Mouse (Mus musculus) forebrain, embryonic 12.5 days (tissue): ENCODE measurements at regions not wholly inside any gene's neighbourhood (a gene's known extent, or its start where the extent isn't known, plus 50 kb on each side); places are given as distances from the start of the nearest gene placed in this dataset.

Source experiments
- ATAC-seq: fragments of 200-750 bp; cut with Nextera tagmentation; 2 replicates; pipeline ENCODE4 v1.8.0; 2017; ENCODE audit warnings: moderate TSS enrichment; ENCODE audit not compliant: low FRiP score
- H3K27ac ChIP-seq: fragments of 300-500 bp; sonication (generic); 2 replicates; pipeline ENCODE4 v1.5.1; 2016; ENCODE audit warnings: mild to moderate bottlenecking
- H3K27me3 ChIP-seq: fragments of 300-500 bp; sonication (generic); 2 replicates; pipeline ENCODE4 v1.6.1; 2016; ENCODE audit warnings: mild to moderate bottlenecking
- H3K36me3 ChIP-seq: fragments of 300-500 bp; sonication (generic); replicated peaks from 2 replicates; pipeline ENCODE4 v1.6.1; 2016; ENCODE audit warnings: mild to moderate bottlenecking
- H3K4me1 ChIP-seq: fragments of 300-500 bp; sonication (generic); 2 replicates; pipeline ENCODE4 v1.6.1; 2016
- H3K4me2 ChIP-seq: fragments of 300-500 bp; sonication (generic); 2 replicates; pipeline ENCODE4 v1.6.1; 2016; ENCODE audit warnings: mild to moderate bottlenecking, moderate library complexity
- H3K4me3 ChIP-seq: fragments of 300-500 bp; sonication (generic); replicated peaks from 2 replicates; pipeline ENCODE4 v1.5.1; 2016; ENCODE audit warnings: mild to moderate bottlenecking
- H3K9ac ChIP-seq: fragments of 300-500 bp; sonication (generic); 2 replicates; pipeline ENCODE4 v1.6.1; 2016; ENCODE audit warnings: mild to moderate bottlenecking
- H3K9me3 ChIP-seq: fragments of 300-500 bp; sonication (generic); 2 replicates; pipeline ENCODE4 v1.6.1; 2016
- WGBS: fragments of 180-500 bp; shearing (Covaris S2); methylation state at CpG from one replicate; pipeline ENCODE4 v1.1.7; 2016; 5-methylcytosine and 5-hydroxymethylcytosine counted together

DNA sequence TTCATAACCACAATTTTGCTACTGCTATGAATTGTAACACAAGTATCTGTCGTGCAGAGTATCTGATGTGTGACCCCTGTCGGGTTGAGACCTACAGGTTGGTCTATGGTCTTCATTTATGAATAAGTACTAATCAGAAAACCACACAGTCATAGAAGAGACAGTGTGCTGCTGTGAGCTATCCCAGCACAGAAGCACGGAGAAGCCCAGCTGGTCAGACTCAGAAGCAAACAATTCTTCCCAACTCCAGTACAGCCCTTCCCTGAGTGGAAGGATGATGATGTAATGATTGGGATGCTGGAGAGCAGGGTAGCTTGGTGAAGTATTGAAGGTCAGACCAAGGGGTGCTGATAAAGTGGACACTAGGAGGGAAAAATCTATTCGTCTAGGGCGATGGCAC, 129.5 kb downstream of the Gm10260 start:
- H3K36me3 ChIP-seq = no peaks in the 10 kb centered on the region
- no peaks in the 10 kb centered on the region for H3K4me1 ChIP-seq
- no peaks in the 10 kb centered on the region for H3K27me3 ChIP-seq
- H3K27ac ChIP-seq = no peak overlapping the region
- H3K9ac ChIP-seq = no peak overlapping the region
- H3K4me3 ChIP-seq = no peak overlapping the region
- no peaks in the 10 kb centered on the region for H3K9me3 ChIP-seq
- ATAC-seq = no peak
- 88% methylated on average over 5 of the region's 5 CpGs for WGBS
- no peak overlapping the region for H3K4me2 ChIP-seq

DNA sequence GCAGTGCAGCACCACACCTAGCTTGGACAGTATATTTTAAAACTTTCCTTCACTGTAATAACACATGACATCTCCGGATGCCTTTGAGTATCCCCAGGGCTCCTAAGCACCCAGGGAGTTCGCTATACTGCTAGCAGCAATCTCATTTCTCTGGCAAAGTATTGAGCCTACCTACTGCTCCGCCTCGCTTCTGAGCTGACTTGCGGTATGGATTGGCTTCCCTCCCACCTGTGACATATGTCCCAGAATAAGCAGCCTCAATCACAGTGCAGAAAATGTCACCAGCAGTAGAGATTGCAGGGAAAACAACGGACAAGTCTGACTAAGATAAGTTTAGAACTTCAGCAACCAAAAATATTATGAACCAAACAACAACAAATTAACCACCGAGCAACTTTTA, 131.8 kb downstream of the Gm10260 start:
- Histone ChIP-seq H3K9ac (no peak overlapping the region), H3K4me2 (no peak overlapping the region), H3K4me1 (no peaks in the 10 kb centered on the region), H3K36me3 (no peaks in the 10 kb centered on the region), H3K4me3 (no peak overlapping the region), H3K27ac (no peak overlapping the region), H3K27me3 (no peaks in the 10 kb centered on the region), H3K9me3 (no peaks in the 10 kb centered on the region)
- no peak for ATAC-seq
- 96% methylated on average over 7 of the region's 7 CpGs for WGBS

DNA sequence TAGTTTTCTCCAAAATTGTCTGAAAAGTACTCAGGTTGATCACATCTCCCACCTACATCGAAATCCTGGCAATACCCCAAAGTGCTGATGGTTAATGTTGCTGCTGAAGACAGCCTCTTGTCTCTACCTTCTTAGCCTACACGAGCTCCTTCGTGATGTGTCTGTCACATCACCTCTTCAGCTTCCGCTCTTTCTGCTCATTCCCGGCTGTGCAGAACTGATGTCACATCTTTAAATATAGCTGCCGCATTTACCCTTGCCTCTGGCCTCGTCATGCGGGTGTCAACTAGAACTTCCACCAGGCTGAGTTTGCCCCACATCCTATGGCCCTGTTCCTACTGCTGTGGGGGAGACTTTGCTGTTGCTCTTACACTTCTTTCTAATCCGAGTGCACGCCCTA, 133.2 kb downstream of the Gm10260 start:
- H3K4me1 ChIP-seq = no peaks in the 10 kb centered on the region
- 94% methylated on average over 10 of the region's 10 CpGs for WGBS
- no peak overlapping the region for H3K9ac ChIP-seq
- ATAC-seq = no peak
- H3K27me3 ChIP-seq = no peaks in the 10 kb centered on the region
- no peak overlapping the region for H3K27ac ChIP-seq
- no peaks in the 10 kb centered on the region for H3K36me3 ChIP-seq
- H3K4me3 ChIP-seq = no peak overlapping the region
- H3K9me3 ChIP-seq = no peaks in the 10 kb centered on the region
- H3K4me2 ChIP-seq = no peak overlapping the region

DNA sequence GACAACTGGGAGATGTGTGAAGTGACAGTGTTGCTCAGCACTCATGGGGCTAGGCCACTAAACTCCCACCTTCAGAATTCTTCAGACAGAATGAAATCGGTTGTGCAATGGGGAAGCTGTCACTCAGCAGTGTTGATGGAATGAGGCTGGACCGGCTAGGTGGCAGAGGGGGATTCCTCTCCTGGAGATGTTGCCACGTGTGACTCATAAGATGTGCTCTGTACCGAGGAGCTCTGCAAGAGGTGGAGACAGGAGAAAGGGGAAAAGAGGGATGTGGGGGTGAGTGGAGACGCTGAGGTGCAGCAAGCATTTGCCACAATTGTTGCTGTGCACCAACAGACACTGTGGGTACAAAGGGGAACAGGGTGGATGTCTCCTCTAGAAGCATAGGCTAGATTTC, 133.6 kb downstream of the Gm10260 start:
- H3K4me2 ChIP-seq = no peak overlapping the region
- no peaks in the 10 kb centered on the region for H3K9me3 ChIP-seq
- no peak overlapping the region for H3K27ac ChIP-seq
- no peak overlapping the region for H3K4me3 ChIP-seq
- H3K36me3 ChIP-seq = no peaks in the 10 kb centered on the region
- no peaks in the 10 kb centered on the region for H3K27me3 ChIP-seq
- no peak for ATAC-seq
- no peaks in the 10 kb centered on the region for H3K4me1 ChIP-seq
- 87% methylated on average over 5 of the region's 5 CpGs for WGBS
- no peak overlapping the region for H3K9ac ChIP-seq

- WGBS = 93% methylated on average over 5 of the region's 5 CpGs
- Histone ChIP-seq H3K36me3 (no peaks in the 10 kb centered on the region), H3K4me1 (no peaks in the 10 kb centered on the region), H3K9me3 (no peaks in the 10 kb centered on the region), H3K4me3 (no peak overlapping the region), H3K4me2 (no peak overlapping the region), H3K27ac (no peak overlapping the region), H3K9ac (no peak overlapping the region), H3K27me3 (no peaks in the 10 kb centered on the region)
- no peak for ATAC-seq
These were observed 134.3 kb downstream of the Gm10260 start for GRCm38 (mm10) chr13:97626116-97626515.

GRCm38 (mm10) chr13:97625391-97625790, 135.0 kb downstream of the Gm10260 start:
- H3K27me3 ChIP-seq = no peaks in the 10 kb centered on the region
- H3K9me3 ChIP-seq = no peaks in the 10 kb centered on the region
- no peak overlapping the region for H3K4me3 ChIP-seq
- H3K36me3 ChIP-seq = no peaks in the 10 kb centered on the region
- 87% methylated on average over 4 of the region's 4 CpGs for WGBS
- no peak overlapping the region for H3K9ac ChIP-seq
- no peaks in the 10 kb centered on the region for H3K4me1 ChIP-seq
- no peak overlapping the region for H3K4me2 ChIP-seq
- H3K27ac ChIP-seq = no peak overlapping the region
- no peak for ATAC-seq

DNA sequence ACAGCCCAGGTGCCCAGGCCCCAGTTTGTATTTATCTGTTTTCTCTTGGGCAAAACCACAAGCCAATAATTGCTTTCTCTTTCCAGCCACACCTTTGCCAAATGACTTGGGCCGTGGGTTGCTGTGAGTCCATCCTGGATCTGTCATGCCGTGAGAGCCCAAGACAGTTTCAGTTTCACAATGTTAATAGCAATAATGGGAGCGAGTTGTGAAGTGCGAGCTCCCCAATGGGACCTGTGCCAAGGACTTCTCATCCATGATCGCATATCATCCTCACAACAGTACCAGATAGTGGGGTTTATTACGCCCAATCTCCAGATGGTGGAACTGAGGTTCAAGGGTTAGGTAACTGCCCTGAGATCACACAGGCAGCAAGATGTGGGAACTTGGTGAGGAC, 142.2 kb downstream of the Gm10260 start:
- H3K27ac ChIP-seq = no peak overlapping the region
- H3K4me3 ChIP-seq = no peak overlapping the region
- no peaks in the 10 kb centered on the region for H3K36me3 ChIP-seq
- H3K9ac ChIP-seq = no peak overlapping the region
- no peak overlapping the region for H3K4me2 ChIP-seq
- no peak for ATAC-seq
- WGBS = 91% methylated on average over 6 of the region's 6 CpGs
- H3K9me3 ChIP-seq = no peaks in the 10 kb centered on the region
- no peaks in the 10 kb centered on the region for H3K27me3 ChIP-seq
- H3K4me1 ChIP-seq = no peaks in the 10 kb centered on the region

DNA sequence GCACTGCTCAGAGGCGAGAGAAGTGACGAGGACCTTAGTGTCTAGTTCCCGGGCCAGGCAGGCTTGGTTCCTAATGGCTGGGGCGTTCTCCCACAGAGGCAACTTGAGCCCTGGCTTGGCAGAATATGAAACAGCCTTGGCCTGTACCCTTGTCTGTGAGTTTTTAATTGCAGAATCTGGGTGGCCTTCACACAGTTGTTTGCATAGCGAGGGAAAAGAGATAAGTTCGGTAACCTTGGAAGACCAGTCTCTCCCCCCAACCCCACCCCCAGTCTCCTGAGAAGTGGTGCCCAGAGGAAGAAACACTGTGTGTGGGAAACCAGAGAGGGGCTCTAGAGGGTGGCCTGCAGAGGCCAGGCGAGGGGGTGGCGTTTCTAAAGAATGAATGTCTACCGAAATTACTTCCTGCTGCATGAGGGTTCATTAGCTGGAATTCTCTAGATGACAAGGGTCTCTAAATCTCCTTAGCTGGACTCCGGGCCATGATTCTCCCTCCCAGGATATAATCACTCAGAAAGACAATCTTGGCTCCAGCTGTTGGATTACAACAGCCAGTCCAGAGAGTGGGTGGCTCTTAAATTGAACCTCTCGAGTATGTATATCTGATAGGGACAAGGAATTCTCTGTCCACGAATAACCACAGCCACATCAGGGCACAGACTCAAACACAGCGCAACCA, 142.8 kb downstream of the Gm10260 start:
- Histone ChIP-seq H3K9me3 (no peaks in the 10 kb centered on the region), H3K4me1 (no peaks in the 10 kb centered on the region), H3K27me3 (no peaks in the 10 kb centered on the region), H3K9ac (no peak overlapping the region), H3K4me2 (no peak overlapping the region), H3K27ac (no peak overlapping the region), H3K4me3 (no peak overlapping the region), H3K36me3 (no peaks in the 10 kb centered on the region)
- no peak for ATAC-seq
- 67% methylated on average over 13 of the region's 13 CpGs for WGBS

DNA sequence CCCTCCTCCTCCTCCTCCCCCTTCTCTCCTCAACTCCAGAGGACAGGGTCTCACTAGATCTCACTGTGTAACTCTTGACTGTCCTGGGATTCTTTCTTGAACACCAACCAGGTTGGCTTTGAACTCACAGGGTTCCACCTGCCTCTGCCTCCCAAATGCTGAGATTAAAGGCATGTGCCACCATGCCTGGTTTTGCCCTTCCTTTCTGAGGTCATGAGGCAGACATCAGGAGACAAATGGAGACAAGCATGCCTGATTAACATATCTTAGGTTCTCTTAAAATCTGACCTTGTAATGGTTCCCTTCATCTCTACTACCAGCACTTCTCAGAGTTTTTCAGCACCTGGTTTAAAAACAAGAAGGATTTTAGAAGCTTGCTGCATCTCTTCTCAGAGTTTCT, 143.5 kb downstream of the Gm10260 start:
- ATAC-seq = no peak
- no peaks in the 10 kb centered on the region for H3K4me1 ChIP-seq
- no peaks in the 10 kb centered on the region for H3K36me3 ChIP-seq
- H3K4me2 ChIP-seq = no peak overlapping the region
- no peak overlapping the region for H3K9ac ChIP-seq
- H3K27ac ChIP-seq = no peak overlapping the region
- H3K4me3 ChIP-seq = no peak overlapping the region
- H3K9me3 ChIP-seq = no peaks in the 10 kb centered on the region
- no peaks in the 10 kb centered on the region for H3K27me3 ChIP-seq

DNA sequence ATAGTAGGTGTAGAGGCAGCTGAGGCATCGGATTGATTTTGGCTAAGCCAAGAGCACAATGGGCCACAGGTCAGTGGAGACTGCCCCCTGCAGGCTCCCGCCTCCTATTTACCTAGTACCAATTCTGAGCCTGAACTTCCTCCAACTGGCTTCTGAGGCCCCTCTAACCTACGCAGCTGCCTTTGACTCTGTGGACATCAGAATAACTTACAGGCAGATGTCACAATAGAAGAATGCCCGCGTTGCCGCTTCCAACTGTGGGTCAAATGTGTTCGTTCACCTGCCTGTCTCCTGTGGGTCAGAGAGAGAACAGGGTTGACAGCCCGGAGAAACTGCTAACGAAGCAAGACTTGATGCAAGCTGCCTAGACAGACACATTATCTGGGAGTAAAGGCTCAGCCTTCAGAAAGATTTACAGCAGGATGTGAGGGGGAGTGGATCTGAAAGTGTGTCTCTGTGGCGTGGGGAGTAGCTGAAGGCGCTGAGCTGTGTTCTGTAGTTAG, 153.2 kb downstream of the Gm10260 start:
- no peaks in the 10 kb centered on the region for H3K36me3 ChIP-seq
- H3K27me3 ChIP-seq = no peaks in the 10 kb centered on the region
- ATAC-seq = no peak
- H3K9ac ChIP-seq = no peak overlapping the region
- H3K9me3 ChIP-seq = no peaks in the 10 kb centered on the region
- H3K4me3 ChIP-seq = no peak overlapping the region
- H3K27ac ChIP-seq = no peak overlapping the region
- H3K4me1 ChIP-seq = peaks cover 20% of the 10 kb centered on the region; the same call in 1 of the 2 replicates
- H3K4me2 ChIP-seq = no peak overlapping the region
- WGBS = 31% methylated on average over 11 of the region's 11 CpGs

DNA sequence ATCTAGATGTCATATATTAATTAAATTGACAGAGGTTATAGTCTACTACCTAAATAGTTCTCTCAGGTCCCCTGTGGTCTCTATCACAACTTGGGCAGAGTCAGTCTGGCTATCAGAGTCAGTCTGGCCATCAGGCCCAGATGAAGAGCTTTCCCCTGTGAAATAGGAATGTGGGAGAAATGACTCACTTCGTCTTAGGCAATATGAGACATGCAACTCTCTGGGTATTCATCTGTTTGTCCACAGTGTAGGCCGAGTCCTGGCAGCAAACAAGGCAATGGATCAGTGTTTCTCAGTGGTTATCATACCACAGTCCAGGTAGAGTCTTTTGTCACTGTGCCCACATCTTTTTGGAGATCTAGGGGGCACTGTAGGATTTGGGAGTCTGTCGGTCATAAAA, 156.0 kb downstream of the Gm10260 start:
- Histone ChIP-seq H3K9ac (no peak overlapping the region), H3K9me3 (no peaks in the 10 kb centered on the region), H3K27ac (no peak overlapping the region), H3K4me3 (no peak overlapping the region), H3K36me3 (no peaks in the 10 kb centered on the region), H3K4me2 (no peak overlapping the region), H3K27me3 (no peaks in the 10 kb centered on the region), H3K4me1 (peaks cover 31% of the 10 kb centered on the region)
- 88% methylated on average over 3 of the region's 3 CpGs for WGBS
- no peak for ATAC-seq

DNA sequence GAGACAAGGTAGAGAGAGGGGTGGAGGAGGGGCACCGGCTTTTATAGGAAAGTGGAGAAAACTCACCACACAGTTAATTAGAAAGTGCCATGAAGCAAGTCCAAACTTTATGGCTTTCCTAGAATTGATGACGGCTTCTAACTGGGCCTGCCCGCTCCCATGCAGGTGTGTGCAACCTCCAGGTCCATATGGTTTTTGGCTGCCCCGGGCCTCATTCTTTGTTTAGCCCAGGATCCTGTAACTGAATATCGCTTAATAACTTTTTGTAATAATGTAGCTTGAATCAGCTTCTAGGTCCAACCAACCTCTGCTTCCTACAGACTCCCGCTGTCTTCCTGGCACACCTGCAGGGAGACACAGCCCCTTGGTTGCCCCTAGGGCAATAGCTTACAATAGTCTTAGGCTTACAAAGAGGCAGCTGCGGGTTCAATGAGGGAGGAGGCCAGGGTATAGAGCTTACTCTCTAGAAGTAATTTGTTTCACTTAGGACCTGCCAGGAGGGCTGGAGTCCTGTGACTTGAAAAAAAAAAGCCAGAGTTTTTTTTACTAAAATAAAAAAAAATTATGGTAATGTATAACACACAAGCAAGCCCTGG, 159.2 kb downstream of the Gm10260 start:
- Histone ChIP-seq H3K36me3 (no peaks in the 10 kb centered on the region), H3K27ac (no peak overlapping the region), H3K27me3 (no peaks in the 10 kb centered on the region), H3K4me3 (no peak overlapping the region), H3K4me2 (no peak overlapping the region), H3K9ac (no peak overlapping the region), H3K4me1 (peaks cover 20% of the 10 kb centered on the region), H3K9me3 (no peaks in the 10 kb centered on the region)
- no peak for ATAC-seq
- 57% methylated on average over 7 of the region's 7 CpGs for WGBS

- H3K9me3 ChIP-seq = no peaks in the 10 kb centered on the region
- no peaks in the 10 kb centered on the region for H3K27me3 ChIP-seq
- no peak overlapping the region for H3K27ac ChIP-seq
- peaks cover 20% of the 10 kb centered on the region for H3K4me1 ChIP-seq
- whole genome bisulfite sequencing = 65% methylated on average over 7 of the region's 7 CpGs
- H3K36me3 ChIP-seq = no peaks in the 10 kb centered on the region
- no peak overlapping the region for H3K9ac ChIP-seq
- ATAC-seq = no peak
- H3K4me3 ChIP-seq = no peak overlapping the region
- H3K4me2 ChIP-seq = no peak overlapping the region
These were observed 160.3 kb downstream of the Gm10260 start for GRCm38 (mm10) chr13:97600136-97600535.
